Mouse (Mus musculus) liver, embryonic 14.5 days (tissue): ENCODE data around the gene Arhgap24. TPM values are rescaled to one million over a fixed set of nuclear protein-coding genes. Genes with fewer than 3 reads are reported as not detected.

Experiments
- ATAC-seq: fragments of 200-750 bp; cut with Nextera tagmentation; 2 replicates; pipeline ENCODE4 v1.8.0; 2017; ENCODE audit warnings: moderate number of reproducible peaks, mild to moderate bottlenecking, moderate library complexity; ENCODE audit not compliant: insufficient read depth
- DNase-seq, 3 experiments: peaks; one replicate each; pipeline ENCODE4 v3.0.0-alpha.2; 2012 to 2013; ENCODE audit warnings: low read depth in 3 of 3, low spot score in 3 of 3
- H3K27ac ChIP-seq: fragments of 300-500 bp; sonication (generic); 2 replicates; pipeline ENCODE4 v1.5.1; 2014; ENCODE audit warnings: moderate library complexity, mild to moderate bottlenecking, control low read depth, inconsistent platforms
- H3K27me3 ChIP-seq: fragments of 300-500 bp; sonication (generic); 2 replicates; pipeline ENCODE4 v1.6.1; 2014; ENCODE audit warnings: mild to moderate bottlenecking, low read length, moderate library complexity; ENCODE audit not compliant: control insufficient read depth, insufficient read depth
- H3K36me3 ChIP-seq: fragments of 300-500 bp; sonication (generic); replicated peaks from 2 replicates; pipeline ENCODE4 v1.6.1; 2014; ENCODE audit warnings: low read depth; ENCODE audit not compliant: control insufficient read depth, insufficient read depth
- H3K4me1 ChIP-seq, 2 experiments: fragments of 200-500 bp in 1 of 2; fragments of 300-500 bp in 1 of 2; sonication (generic) in 1 of 2; replicated peaks; 2 replicates each; pipeline ENCODE4 v1.6.1; 2012 to 2014; ENCODE audit warnings: antibody characterized with exemption in 1 of 2, inconsistent platforms in 1 of 2, low read length in 1 of 2; ENCODE audit not compliant: control insufficient read depth in 2 of 2, insufficient read depth in 2 of 2
- H3K4me2 ChIP-seq: fragments of 300-500 bp; sonication (generic); 2 replicates; pipeline ENCODE4 v1.6.1; 2014; ENCODE audit warnings: low read depth, mild to moderate bottlenecking, control low read depth, moderate library complexity
- H3K4me3 ChIP-seq, 2 experiments: fragments of 200-500 bp in 1 of 2; fragments of 300-500 bp in 1 of 2; sonication (generic) in 1 of 2; 2 replicates each; pipeline ENCODE4 v1.5.1; 2012 to 2014; ENCODE audit warnings: low read depth in 2 of 2, low read length in 2 of 2, mild to moderate bottlenecking in 2 of 2, control low read depth in 1 of 2, inconsistent platforms in 1 of 2, moderate library complexity in 1 of 2; ENCODE audit not compliant: insufficient read depth in 1 of 2
- H3K9ac ChIP-seq: fragments of 300-500 bp; sonication (generic); replicated peaks from 2 replicates; pipeline ENCODE4 v1.6.1; 2014; ENCODE audit warnings: mild to moderate bottlenecking, control low read depth, moderate library complexity
- H3K9me3 ChIP-seq: fragments of 300-500 bp; sonication (generic); 2 replicates; pipeline ENCODE4 v1.6.1; 2016; ENCODE audit warnings: low read length, mixed read lengths; ENCODE audit not compliant: control insufficient read depth
- CTCF ChIP-seq: IDR thresholded peaks from 2 replicates; pipeline ENCODE4 v1.5.1; 2016; ENCODE audit warnings: antibody characterized with exemption, low read depth, control low read depth
- EP300 ChIP-seq: IDR thresholded peaks from 2 replicates; pipeline ENCODE4 v1.6.1; 2016; ENCODE audit warnings: antibody characterized with exemption, low read depth
- WGBS: fragments of 180-500 bp; shearing (Covaris S2); extraction: QIAGEN DNeasy Blood & Tissue Kit; methylation state at CpG from one replicate; pipeline ENCODE4 v1.1.7; 2014; ENCODE audit not compliant: insufficient replicate concordance; 5-methylcytosine and 5-hydroxymethylcytosine counted together
- polyA plus RNA-seq, 2 experiments: library from polyadenylated mRNA; depleted of rRNA in 1 of 2; stranded (reverse) in 1 of 2; unstranded in 1 of 2; fragments of >200 nt; fragmentation: Nextera tagmentation in 1 of 2; extraction: Ambion mirVana in 1 of 2; gene quantifications; 2 replicates each; pipeline versions ENCODE4 v1.2.1 to v1.2.3; 2012 to 2014

The Arhgap24 gene
- polyA plus RNA-seq, 2 experiments = 1.8 to 2.1 TPM

DNA sequence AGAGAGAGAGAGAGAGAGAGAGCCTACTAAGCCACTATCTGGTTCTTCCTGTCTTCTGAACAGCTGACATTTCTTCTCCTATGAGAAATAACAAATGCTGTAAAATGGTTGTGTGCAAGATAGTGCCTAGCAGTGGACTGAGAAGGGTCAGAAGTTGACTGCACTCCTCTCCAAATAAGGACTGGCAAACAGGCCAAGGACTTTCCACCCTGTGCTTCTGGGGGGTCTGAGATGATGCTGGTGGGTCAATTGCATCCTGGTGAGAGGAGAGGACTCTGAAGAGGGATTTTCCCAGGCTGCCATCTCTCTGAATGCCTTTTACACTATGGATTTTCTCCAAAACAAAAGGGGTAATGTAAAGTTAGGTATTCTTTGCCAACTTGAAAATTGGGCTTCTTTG, 177.9 kb downstream of the Arhgap24 start:
- no peak overlapping the region for H3K4me2 ChIP-seq
- no peaks in the 10 kb centered on the region for H3K9me3 ChIP-seq
- H3K27me3 ChIP-seq = no peaks in the 10 kb centered on the region
- no peaks in the 10 kb centered on the region for H3K4me1 ChIP-seq
- H3K4me3 ChIP-seq = no peak overlapping the region
- no peaks in the 10 kb centered on the region for H3K36me3 ChIP-seq
- H3K9ac ChIP-seq = no peak overlapping the region
- TF ChIP-seq EP300 (no peak), CTCF (no peak)
- no peak overlapping the region for H3K27ac ChIP-seq
- DNase-seq (no peak), ATAC-seq (no peak)

DNA sequence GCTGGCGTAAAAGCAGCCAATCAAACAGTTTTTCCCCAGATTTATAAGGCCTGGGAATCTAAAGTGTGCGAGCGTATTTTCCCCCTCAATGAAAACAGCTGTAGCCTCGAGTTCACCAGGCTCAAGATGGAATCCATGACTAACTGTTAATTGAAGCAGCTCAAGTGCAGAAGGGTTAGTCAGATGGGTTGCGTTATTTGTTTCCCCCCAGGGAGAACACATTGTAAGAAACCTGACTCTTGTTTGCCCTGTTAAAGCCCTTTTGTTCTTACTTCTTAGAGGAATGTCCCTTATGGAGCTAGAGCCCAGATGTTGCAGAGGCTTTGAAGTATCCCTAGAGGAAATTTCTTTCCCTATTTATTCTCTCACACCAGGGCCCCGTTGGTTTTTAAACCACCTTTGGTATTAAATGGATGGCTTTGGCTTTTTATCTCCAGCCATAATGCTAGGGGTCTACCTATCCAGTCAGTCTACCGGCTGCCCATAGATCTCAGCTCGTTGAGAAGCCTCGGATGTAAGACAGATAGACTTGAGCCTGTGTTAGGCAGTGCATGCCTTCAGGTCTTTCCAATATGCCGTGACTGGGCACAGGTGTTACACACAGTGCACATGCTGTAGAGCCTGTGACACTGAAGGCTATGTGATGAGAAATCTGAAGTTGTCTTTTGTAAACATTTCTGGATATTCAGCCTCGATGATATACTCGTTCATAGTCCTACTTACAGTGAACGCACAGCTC, 184.0 kb downstream of the Arhgap24 start:
- H3K4me2 ChIP-seq = no peak overlapping the region
- ATAC-seq (no peak), DNase-seq (no peak)
- no peaks in the 10 kb centered on the region for H3K36me3 ChIP-seq
- no peaks in the 10 kb centered on the region for H3K4me1 ChIP-seq
- no peak overlapping the region for H3K9ac ChIP-seq
- 60% methylated on average over 13 of the region's 13 CpGs for WGBS
- H3K27ac ChIP-seq = no peak overlapping the region
- TF ChIP-seq CTCF = no peak
- no peak for TF ChIP-seq EP300
- no peaks in the 10 kb centered on the region for H3K9me3 ChIP-seq
- H3K27me3 ChIP-seq = no peaks in the 10 kb centered on the region
- no peak overlapping the region for H3K4me3 ChIP-seq

DNA sequence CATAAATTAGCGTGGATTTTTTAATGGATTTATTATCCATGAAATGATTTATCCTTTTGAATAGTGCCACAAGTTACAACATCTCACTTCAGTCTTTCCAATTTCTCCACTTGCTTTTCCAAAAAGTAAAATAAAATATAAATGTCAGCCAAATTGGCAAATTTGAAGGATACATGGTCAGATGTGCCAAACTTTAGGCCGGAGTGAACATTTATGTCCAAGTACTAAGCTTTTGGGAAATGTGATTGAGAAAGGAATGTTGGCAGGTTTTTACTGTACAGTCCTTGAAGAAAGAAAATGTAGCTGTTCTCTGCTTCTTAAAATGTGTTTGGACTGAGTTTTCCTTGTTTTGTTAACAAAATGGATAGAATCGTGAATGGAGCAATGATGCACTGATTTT, 185.7 kb downstream of the Arhgap24 start:
- H3K4me1 ChIP-seq = no peaks in the 10 kb centered on the region
- no peaks in the 10 kb centered on the region for H3K27me3 ChIP-seq
- no peak overlapping the region for H3K27ac ChIP-seq
- ATAC-seq = no peak
- no peak overlapping the region for H3K9ac ChIP-seq
- WGBS = 59% methylated on average over 3 of the region's 3 CpGs
- no peak overlapping the region for H3K4me2 ChIP-seq
- no peaks in the 10 kb centered on the region for H3K9me3 ChIP-seq
- H3K36me3 ChIP-seq = no peaks in the 10 kb centered on the region
- H3K4me3 ChIP-seq = no peak overlapping the region
- TF ChIP-seq EP300 (no peak), CTCF (no peak)
- DNase-seq = no peak

DNA sequence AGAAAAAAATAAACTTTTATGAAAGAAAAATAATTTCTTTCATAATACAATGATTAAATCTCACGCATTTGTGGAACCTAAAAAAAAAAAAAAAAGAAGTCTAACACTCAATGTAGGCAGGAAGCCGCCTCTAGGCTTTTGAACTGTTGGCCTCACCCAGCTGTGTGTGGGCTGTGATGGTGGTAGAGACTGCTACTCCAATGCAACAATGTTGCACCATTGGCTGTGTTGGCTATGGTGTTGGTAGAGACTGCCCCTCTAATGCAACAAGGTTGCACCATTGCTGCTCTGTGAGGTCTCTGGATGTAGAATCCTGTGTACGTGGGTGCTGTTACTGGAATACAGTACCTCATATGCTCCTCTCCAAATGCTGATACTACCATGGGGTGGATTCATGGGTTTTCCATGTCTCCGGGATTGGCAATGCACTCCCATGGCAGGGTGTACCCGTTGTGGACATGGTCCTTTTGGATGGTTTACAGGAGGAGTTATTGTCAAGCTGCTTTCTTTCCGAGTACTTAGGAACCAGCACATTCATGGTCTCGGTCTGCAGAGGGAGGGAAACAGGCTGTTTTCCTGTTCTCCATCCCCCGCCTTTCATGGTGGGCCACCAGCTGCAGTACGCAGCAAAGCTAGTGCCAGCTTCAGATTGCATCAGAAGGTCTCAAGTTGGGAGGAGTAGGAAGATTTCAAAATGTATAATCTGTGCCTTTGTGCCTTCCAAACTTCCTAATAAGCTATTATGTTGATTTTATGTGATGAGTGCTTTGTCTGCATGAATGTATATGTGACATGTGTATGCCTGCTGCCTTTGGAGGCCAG, 186.8 kb downstream of the Arhgap24 start:
- no peak overlapping the region for H3K4me2 ChIP-seq
- 53% methylated on average over 9 of the region's 9 CpGs for WGBS
- TF ChIP-seq EP300 (no peak), CTCF (no peak)
- ATAC-seq = no peak
- DNase-seq = no peak
- H3K27ac ChIP-seq = no peak overlapping the region
- H3K9me3 ChIP-seq = no peaks in the 10 kb centered on the region
- H3K36me3 ChIP-seq = no peaks in the 10 kb centered on the region
- no peak overlapping the region for H3K4me3 ChIP-seq
- no peak overlapping the region for H3K9ac ChIP-seq
- no peaks in the 10 kb centered on the region for H3K27me3 ChIP-seq
- no peaks in the 10 kb centered on the region for H3K4me1 ChIP-seq

- WGBS = 48% methylated on average over 4 of the region's 4 CpGs
- ATAC-seq = no peak
- Histone ChIP-seq H3K36me3 (no peaks in the 10 kb centered on the region), H3K4me2 (no peak overlapping the region), H3K27ac (no peak overlapping the region), H3K4me1 (no peaks in the 10 kb centered on the region), H3K27me3 (no peaks in the 10 kb centered on the region), H3K9ac (no peak overlapping the region), H3K9me3 (no peaks in the 10 kb centered on the region), H3K4me3 (no peak overlapping the region)
- no peak for TF ChIP-seq EP300
- TF ChIP-seq CTCF = no peak
- DNase-seq = no peak
Observed at GRCm38 (mm10) chr5:102670206-102670605, 189.0 kb downstream of the Arhgap24 start.
